Mouse (Mus musculus) embryonic fibroblast, embryonic 13.5 days (primary cell): ENCODE measurements around the gene Pla2r1.

Experiments used
- CTCF ChIP-seq: IDR thresholded peaks from 2 replicates; pipeline ENCODE4 v1.5.1; 2011; ENCODE audit warnings: mild to moderate bottlenecking, control low read depth, low read length, moderate library complexity, borderline replicate concordance; ENCODE audit not compliant: insufficient read depth
- POLR2A ChIP-seq: IDR thresholded peaks from 2 replicates; pipeline ENCODE4 v1.6.1; 2011; ENCODE audit warnings: low read depth, mild to moderate bottlenecking, control low read depth, low read length, moderate library complexity

DNA sequence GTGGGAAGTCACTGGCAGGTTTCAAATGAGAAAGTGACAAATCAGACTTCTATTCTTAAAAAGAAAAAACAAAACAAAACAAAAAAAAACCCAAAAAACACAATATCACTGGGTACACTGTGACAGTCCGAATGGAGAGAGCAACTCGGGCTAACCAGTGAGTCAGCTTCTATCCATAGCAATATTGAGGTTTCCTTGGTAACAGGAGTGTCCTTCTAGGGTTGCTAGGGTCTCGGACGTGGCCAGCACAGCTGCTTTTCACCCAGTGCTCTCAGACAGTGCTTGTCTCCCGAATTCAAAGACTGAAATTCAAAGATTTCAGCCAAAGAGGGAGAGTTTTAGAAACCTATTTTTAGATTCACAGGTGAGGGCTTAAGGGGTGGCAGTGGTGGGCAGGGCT is 20.6 kb downstream of the Pla2r1 start:
- TF ChIP-seq CTCF (no peak), POLR2A (no peak)
